Mouse (Mus musculus) adrenal gland, adult 2 months (tissue): ENCODE results near the gene Mrpl58. TPM values are rescaled to one million over a fixed set of nuclear protein-coding genes. Genes with fewer than 3 reads are reported as not detected.
"Not testable (repeated sequence)": the region's sequence is repeated elsewhere in the genome, so short reads cannot be mapped to it uniquely, and the experiment has no call there.

Experiments used
- DNase-seq: peaks from one replicate; pipeline ENCODE4 v3.0.0; 2021
- polyA plus RNA-seq: library from polyadenylated mRNA; depleted of rRNA; stranded (reverse); fragments of >200 nt; gene quantifications from 2 replicates; pipeline ENCODE4 v1.2.3, GENCODE M21; 2012
- total RNA-seq, 2 experiments: library from RNA; stranded (reverse); gene quantifications; 2 replicates each; pipeline ENCODE4 v1.2.3; 2021

The Mrpl58 gene
- total and polyA plus RNA-seq, 3 experiments, result 100 to 165 (median 163) TPM

- DNase-seq, result peak; percentile 81
Measured at GRCm38 (mm10) chr11:115427482-115428331, 24.2 kb downstream of the Mrpl58 start.

DNA sequence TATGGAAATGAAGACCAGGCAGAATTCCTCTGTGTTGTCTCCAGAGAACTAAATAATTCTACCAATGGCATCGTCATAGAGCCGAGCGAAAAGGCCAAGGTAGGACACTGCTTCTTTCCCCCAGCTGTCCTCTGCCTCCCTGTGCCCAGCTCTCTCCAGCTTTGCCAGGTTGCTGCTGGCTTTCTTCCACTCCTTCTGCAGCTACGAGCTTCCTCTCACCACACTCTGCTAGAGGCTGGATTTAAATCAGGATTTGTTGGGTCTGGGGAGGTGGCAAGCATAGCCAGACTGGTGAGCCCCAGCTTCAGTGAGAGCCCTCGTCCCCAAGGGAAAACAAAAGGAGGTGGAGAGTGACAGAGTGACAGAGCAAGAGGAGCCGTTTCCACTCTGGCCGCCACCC, 25.8 kb downstream of the Mrpl58 start:
- DNase-seq, result no peak

DNA sequence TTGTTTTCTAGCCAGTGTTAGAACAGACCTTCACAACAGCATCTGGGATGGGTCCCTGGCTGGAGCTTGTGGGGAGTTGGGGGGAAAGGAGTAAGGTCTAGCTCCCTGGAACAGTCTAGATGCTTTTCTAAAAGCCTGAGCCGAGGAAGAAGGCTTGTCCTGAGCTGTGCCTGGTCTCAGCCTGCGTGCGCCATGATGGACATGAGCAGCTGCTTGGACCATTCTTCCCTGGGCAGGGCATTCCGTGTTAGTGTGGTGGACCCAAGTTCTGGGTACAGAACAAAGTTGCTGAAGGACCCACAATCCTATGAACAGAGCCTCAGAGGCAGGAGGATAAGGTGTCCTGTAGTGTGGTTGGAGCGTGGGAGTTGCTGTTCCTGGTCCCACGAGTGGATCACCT, 27.0 kb downstream of the Mrpl58 start:
- DNase-seq, result no peak

DNA sequence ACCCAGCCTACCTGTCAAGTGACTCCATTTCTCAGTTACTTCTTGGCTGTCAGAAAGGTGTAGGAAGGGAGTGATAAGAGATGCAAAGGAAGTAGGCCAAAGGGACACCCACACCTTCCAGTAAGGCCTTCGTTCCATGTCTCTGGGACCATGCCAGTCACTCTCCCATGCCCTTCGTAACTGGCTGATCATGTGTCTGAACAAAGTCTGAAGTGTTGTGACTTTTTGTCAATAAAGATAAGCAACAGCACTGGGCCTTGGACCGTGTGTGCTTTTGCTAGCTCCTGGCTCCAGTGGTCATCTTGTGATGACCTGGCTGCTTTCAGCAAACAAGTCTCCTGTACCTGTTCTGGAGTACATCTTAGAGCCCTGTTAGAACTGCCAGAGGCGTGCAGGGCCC, 29.3 kb downstream of the Mrpl58 start:
- no peak for DNase-seq

GRCm38 (mm10) chr11:115433342-115433741, 29.8 kb downstream of the Mrpl58 start:
- no peak for DNase-seq

DNA sequence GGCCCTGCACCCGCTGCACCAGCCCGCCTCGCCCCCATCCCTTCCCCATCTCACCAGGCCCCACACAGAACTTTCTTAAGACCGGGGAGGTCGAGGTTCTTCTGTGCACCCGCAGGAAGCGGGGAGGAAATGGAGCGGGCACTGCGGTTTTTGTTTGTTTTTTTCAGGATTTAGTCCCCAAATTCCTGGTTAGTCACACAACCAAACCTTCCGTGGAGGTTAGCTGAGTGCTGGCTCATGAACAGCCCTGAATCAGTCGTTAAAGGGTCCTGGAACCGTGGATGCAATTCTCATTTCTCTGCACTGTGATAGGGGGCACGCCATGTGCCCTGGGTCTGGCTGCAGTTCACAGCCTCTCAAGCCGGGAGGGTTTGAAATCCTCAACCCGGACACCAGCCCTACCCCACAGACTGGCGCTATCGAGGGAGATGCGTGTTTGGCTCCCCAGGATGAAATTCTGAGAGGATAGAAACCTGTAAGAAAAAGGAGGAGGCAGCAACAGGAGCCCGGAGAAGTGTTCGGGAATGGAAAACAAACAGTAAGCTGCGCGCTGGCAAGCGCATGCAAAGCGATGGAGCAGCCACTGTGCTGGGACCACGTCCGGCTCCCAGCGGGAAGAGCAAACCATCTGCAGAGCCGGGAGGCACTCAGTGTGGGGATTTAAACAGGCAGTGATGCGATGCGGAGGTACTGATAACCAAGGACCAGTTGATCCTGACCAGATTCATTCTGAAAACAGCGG, 32.2 kb downstream of the Mrpl58 start:
- DNase-seq, result no peak

DNA sequence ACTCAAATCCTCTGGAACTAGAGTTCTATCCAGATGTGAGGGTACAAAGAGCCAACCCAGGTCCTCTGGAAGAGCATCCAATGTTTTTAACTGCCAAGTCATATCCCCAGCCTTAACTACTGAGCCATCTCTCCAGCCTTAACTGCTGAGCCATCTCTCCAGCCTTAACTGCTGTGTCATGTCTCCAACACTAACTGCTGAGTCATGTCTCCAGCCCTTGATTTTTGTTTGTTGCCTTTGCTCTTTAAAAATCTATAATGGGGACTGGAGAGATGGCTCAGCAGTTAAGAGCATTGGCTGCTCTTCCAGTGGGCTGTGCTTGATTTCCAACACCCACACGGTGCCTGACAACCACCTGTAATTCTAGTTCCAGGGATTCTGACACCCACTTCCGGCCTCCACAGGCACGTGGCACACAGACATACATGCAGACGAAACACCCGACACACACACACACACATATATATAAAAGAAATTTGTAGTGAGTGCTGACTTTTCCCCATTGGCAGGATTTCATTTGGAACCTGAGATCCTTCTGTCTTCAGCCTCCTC, 34.1 kb downstream of the Mrpl58 start:
- peak; percentile 35 for DNase-seq

GRCm38 (mm10) chr11:115439326-115439725, 35.8 kb downstream of the Mrpl58 start:
- peak; percentile 59 for DNase-seq

GRCm38 (mm10) chr11:115439906-115440595, 36.5 kb downstream of the Mrpl58 start, which contains the start of gene Trim80:
Gene Trim80, plus strand, starts transcription at chr11:115440545.
- DNase-seq, result no peak

GRCm38 (mm10) chr11:115441417-115441816, 37.9 kb downstream of the Mrpl58 start:
- no peak for DNase-seq

DNA sequence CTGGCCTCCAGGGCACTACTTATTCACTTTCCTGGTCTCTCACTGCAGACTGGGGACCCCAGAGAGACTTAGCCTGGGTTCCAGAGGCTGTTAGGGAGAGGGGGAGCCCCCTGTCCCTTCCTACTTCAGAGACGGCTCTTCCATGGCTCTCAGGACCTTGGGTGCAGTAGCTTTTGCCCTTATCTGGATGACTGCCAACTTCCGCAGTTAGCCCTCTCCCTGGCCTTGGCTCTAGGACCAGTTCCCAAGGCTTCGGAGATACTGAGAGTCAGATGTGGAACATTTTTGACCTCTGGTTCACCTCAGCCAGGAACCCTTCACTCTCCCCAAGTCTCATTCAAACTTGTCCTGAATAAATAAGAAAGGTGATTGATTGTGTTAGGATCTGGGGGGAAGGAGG, 43.4 kb downstream of the Mrpl58 start:
- peak; percentile 81 for DNase-seq

GRCm38 (mm10) chr11:115447321-115447885, 43.9 kb downstream of the Mrpl58 start:
- DNase-seq, result no peak

- no peak for DNase-seq
Measured at GRCm38 (mm10) chr11:115448075-115448474, 44.5 kb downstream of the Mrpl58 start.

DNA sequence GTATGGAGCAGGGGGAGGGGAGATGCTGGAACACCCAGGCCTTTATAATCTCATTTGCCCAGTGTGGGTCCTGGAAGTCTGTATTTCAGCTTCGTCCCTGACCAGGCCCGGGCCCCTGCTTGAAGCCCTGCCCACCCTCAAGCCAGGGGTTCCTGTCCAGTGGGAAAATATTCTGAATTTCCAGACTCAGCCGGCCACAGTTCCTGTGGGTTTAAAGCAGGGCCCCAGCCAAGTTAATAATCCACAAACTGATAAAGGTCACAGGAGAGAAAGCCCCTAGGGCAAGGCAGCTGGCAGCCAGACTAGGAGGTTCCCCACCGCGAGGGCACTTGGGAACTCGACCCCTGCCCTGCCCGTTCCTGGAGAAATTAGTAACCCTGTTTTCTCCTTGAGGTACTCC, 45.4 kb downstream of the Mrpl58 start:
- no peak for DNase-seq

DNA sequence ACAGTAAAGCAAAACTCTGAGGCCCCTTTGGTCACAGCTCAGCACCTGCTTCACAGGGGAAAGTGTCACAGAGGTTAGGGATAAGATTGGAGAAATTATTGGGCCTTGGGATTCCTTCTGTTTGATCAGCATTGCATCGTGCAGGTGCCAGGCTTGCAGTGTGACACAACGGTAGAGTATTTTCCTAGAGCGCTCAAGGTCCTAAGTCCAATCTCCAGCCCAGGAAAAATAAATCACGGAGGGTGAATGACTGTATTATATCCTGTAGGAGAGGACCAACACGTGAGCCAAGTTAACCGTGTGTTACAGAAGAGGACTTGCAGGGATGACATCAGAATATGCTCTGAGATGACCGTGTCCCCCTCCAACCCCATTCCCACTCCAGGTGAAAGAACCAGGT, 46.6 kb downstream of the Mrpl58 start:
- DNase-seq, result peak; percentile 60

GRCm38 (mm10) chr11:115451781-115452241, 48.3 kb downstream of the Mrpl58 start:
- no peak for DNase-seq

DNA sequence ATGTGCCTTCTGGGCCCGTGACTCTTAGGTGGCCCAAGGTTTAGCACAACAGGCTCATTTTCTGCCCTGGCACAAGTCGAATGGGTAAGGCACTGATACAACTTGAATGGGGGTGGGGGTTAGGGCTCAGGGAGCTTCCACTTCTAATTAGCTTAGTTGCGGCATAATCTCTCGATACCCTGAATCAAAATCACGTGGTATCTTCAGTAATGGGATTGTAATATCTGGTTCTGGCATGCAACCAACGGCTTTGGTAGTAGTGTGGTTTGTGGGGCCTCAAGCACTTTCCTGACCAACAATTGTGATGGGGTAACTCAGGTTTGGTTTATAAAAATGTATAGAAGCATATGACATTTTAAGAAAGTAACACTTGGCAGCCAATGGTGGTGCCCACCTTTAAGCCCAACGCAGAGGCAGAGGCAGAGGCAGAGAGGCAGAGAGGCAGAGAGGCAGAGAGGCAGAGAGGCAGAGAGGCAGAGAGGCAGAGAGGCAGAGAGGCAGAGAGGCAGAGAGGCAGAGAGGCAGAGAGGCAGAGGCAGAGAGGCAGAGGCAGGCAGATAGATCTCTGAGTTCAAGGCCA, 48.8 kb downstream of the Mrpl58 start:
- DNase-seq, result no peak

GRCm38 (mm10) chr11:115453306-115453705, 49.8 kb downstream of the Mrpl58 start:
- DNase-seq, result no peak

DNA sequence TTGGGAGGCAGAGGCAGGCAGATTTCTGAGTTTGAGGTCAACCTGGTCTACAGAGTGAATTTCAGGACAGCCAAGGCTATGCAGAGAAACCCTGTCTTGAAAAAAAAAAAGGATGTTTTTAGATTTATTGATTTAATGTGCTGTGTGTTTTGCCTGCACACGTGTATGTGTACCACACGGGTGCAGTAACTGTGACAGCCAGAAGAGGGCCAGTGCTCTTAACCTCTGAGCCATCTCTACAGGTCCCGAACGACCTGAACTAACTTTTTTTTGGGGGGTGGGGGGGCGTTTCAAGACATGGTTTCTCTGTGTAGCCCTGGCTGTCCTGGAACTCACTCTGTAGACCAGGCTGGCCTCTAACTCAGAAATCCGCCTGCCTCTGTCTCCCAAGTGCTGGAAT, 51.3 kb downstream of the Mrpl58 start:
- DNase-seq, result not testable (repeated sequence)

GRCm38 (mm10) chr11:115455619-115456018, 52.1 kb downstream of the Mrpl58 start:
- no peak for DNase-seq

GRCm38 (mm10) chr11:115456182-115456581, 52.6 kb downstream of the Mrpl58 start:
- no peak for DNase-seq
